Mouse (Mus musculus): ENCODE data around the gene Fam24b. TPM values are rescaled to one million over a fixed set of nuclear protein-coding genes. Genes with fewer than 3 reads are reported as not detected.
A peak's percentile ranks its signal among the peaks of the same experiment; 100 is the strongest.

The Fam24b gene
- polyA plus RNA-seq, 1 experiment, result not detected

- WGBS, result under 1% methylated on average over 34 of the region's 35 CpGs
- Histone ChIP-seq H3K27ac (ENCODE audit: insufficient read depth, low read depth, low read length) (peak overlapping the region; percentile 78), H3K4me1 (ENCODE audit: control insufficient read depth, insufficient read depth, insufficient read length, low read length) (peaks cover 8% of the 10 kb centered on the region; the same call in 1 of the 2 replicates), H3K36me3 (ENCODE audit: control insufficient read depth, insufficient read depth, low read length) (peaks cover 12% of the 10 kb centered on the region), H3K27me3 (ENCODE audit: control insufficient read depth, insufficient read depth, low read length) (no peaks in the 10 kb centered on the region), H3K4me3 (ENCODE audit: low read depth, low read length) (peak overlapping the region; percentile 96)
- no peak for TF ChIP-seq POLR2A (IDR thresholded peaks at IDR 0.05; ENCODE audit: low read depth, low read length)
- no peak for TF ChIP-seq CTCF (IDR thresholded peaks at IDR 0.05; ENCODE audit: extremely low read depth, insufficient read length, insufficient replicate concordance, low read depth, low read length)
Observed at GRCm38 (mm10) chr7:131362269-131362614, 32.9 kb upstream of the Fam24b start.

- H3K27ac ChIP-seq (ENCODE audit: insufficient read depth, low read depth, low read length), result no peak overlapping the region
- WGBS, result 94% methylated on average over 13 of the region's 13 CpGs
- H3K27me3 ChIP-seq (ENCODE audit: control insufficient read depth, insufficient read depth, low read length), result no peaks in the 10 kb centered on the region
- TF ChIP-seq POLR2A (IDR thresholded peaks at IDR 0.05; ENCODE audit: low read depth, low read length), result no peak
- no peak for TF ChIP-seq CTCF (IDR thresholded peaks at IDR 0.05; ENCODE audit: extremely low read depth, insufficient read length, insufficient replicate concordance, low read depth, low read length)
- H3K4me1 ChIP-seq (ENCODE audit: control insufficient read depth, insufficient read depth, insufficient read length, low read length), result no peaks in the 10 kb centered on the region
- peaks cover 34% of the 10 kb centered on the region for H3K36me3 ChIP-seq (ENCODE audit: control insufficient read depth, insufficient read depth, low read length)
- H3K4me3 ChIP-seq (ENCODE audit: low read depth, low read length), result no peak overlapping the region
Observed at GRCm38 (mm10) chr7:131356105-131356504, 26.8 kb upstream of the Fam24b start.

GRCm38 (mm10) chr7:131345856-131346541 lies 16.7 kb upstream of the Fam24b start:
- TF ChIP-seq CTCF (IDR thresholded peaks at IDR 0.05; ENCODE audit: extremely low read depth, insufficient read length, insufficient replicate concordance, low read depth, low read length) (no peak), POLR2A (IDR thresholded peaks at IDR 0.05; ENCODE audit: low read depth, low read length) (no peak)
- Histone ChIP-seq H3K27me3 (ENCODE audit: control insufficient read depth, insufficient read depth, low read length) (no peaks in the 10 kb centered on the region), H3K27ac (ENCODE audit: insufficient read depth, low read depth, low read length) (no peak overlapping the region), H3K4me1 (ENCODE audit: control insufficient read depth, insufficient read depth, insufficient read length, low read length) (no peaks in the 10 kb centered on the region), H3K36me3 (ENCODE audit: control insufficient read depth, insufficient read depth, low read length) (peaks cover 42% of the 10 kb centered on the region), H3K4me3 (ENCODE audit: low read depth, low read length) (no peak overlapping the region)
- WGBS, result 83% methylated on average over 7 of the region's 7 CpGs

- no peak for TF ChIP-seq CTCF (IDR thresholded peaks at IDR 0.05; ENCODE audit: extremely low read depth, insufficient read length, insufficient replicate concordance, low read depth, low read length)
- no peak for TF ChIP-seq POLR2A (IDR thresholded peaks at IDR 0.05; ENCODE audit: low read depth, low read length)
- no peak overlapping the region for H3K27ac ChIP-seq (ENCODE audit: insufficient read depth, low read depth, low read length)
- no peaks in the 10 kb centered on the region for H3K4me1 ChIP-seq (ENCODE audit: control insufficient read depth, insufficient read depth, insufficient read length, low read length)
- WGBS, result 74% methylated on average over 8 of the region's 8 CpGs
- H3K4me3 ChIP-seq (ENCODE audit: low read depth, low read length), result no peak overlapping the region
- H3K27me3 ChIP-seq (ENCODE audit: control insufficient read depth, insufficient read depth, low read length), result no peaks in the 10 kb centered on the region
- peaks cover 14% of the 10 kb centered on the region for H3K36me3 ChIP-seq (ENCODE audit: control insufficient read depth, insufficient read depth, low read length)
Observed at GRCm38 (mm10) chr7:131337502-131338068, 8.3 kb upstream of the Fam24b start.

- Histone ChIP-seq H3K4me3 (ENCODE audit: low read depth, low read length) (no peak within 1 kb of the TSS), H3K27me3 (ENCODE audit: control insufficient read depth, insufficient read depth, low read length) (no peaks in the 10 kb centered on the region), H3K36me3 (ENCODE audit: control insufficient read depth, insufficient read depth, low read length) (no peaks in the 10 kb centered on the region), H3K27ac (ENCODE audit: insufficient read depth, low read depth, low read length) (no peak within 1 kb of the TSS), H3K4me1 (ENCODE audit: control insufficient read depth, insufficient read depth, insufficient read length, low read length) (no peaks in the 10 kb centered on the region)
- TF ChIP-seq POLR2A (IDR thresholded peaks at IDR 0.05; ENCODE audit: low read depth, low read length) (no peak), CTCF (IDR thresholded peaks at IDR 0.05; ENCODE audit: extremely low read depth, insufficient read length, insufficient replicate concordance, low read depth, low read length) (no peak)
- WGBS, result 49% methylated on average over 1 of the region's 1 CpGs
Observed at GRCm38 (mm10) chr7:131333564-131333963, 4.2 kb upstream of the Fam24b start, which contains the start of gene Fam24a. Gene Fam24a, plus strand, starts transcription at chr7:131333864.

- no peaks in the 10 kb centered on the region for H3K27me3 ChIP-seq (ENCODE audit: control insufficient read depth, insufficient read depth, low read length)
- no peak overlapping the region for H3K4me3 ChIP-seq (ENCODE audit: low read depth, low read length)
- no peak for TF ChIP-seq POLR2A (IDR thresholded peaks at IDR 0.05; ENCODE audit: low read depth, low read length)
- no peak for TF ChIP-seq CTCF (IDR thresholded peaks at IDR 0.05; ENCODE audit: extremely low read depth, insufficient read length, insufficient replicate concordance, low read depth, low read length)
- WGBS, result 52% methylated on average over 2 of the region's 2 CpGs
- H3K36me3 ChIP-seq (ENCODE audit: control insufficient read depth, insufficient read depth, low read length), result no peaks in the 10 kb centered on the region
- H3K4me1 ChIP-seq (ENCODE audit: control insufficient read depth, insufficient read depth, insufficient read length, low read length), result no peaks in the 10 kb centered on the region
- no peak overlapping the region for H3K27ac ChIP-seq (ENCODE audit: insufficient read depth, low read depth, low read length)
Observed at GRCm38 (mm10) chr7:131331688-131332087, 2.4 kb upstream of the Fam24b start.

- no peak overlapping the region for H3K4me3 ChIP-seq (ENCODE audit: low read depth, low read length)
- TF ChIP-seq POLR2A (IDR thresholded peaks at IDR 0.05; ENCODE audit: low read depth, low read length), result no peak
- TF ChIP-seq CTCF (IDR thresholded peaks at IDR 0.05; ENCODE audit: extremely low read depth, insufficient read length, insufficient replicate concordance, low read depth, low read length), result no peak
- no peaks in the 10 kb centered on the region for H3K4me1 ChIP-seq (ENCODE audit: control insufficient read depth, insufficient read depth, insufficient read length, low read length)
- no peaks in the 10 kb centered on the region for H3K27me3 ChIP-seq (ENCODE audit: control insufficient read depth, insufficient read depth, low read length)
- H3K36me3 ChIP-seq (ENCODE audit: control insufficient read depth, insufficient read depth, low read length), result no peaks in the 10 kb centered on the region
- H3K27ac ChIP-seq (ENCODE audit: insufficient read depth, low read depth, low read length), result no peak overlapping the region
- 86% methylated on average over 5 of the region's 5 CpGs for WGBS
Observed at GRCm38 (mm10) chr7:131327054-131327453, 2.3 kb downstream of the Fam24b start.
